Mouse (Mus musculus) liver, adult 2 months (tissue): ENCODE measurements around the gene Wdr60. TPM values are rescaled to one million over a fixed set of nuclear protein-coding genes. Genes with fewer than 3 reads are reported as not detected.

ENCODE experiments used
- DNase-seq: peaks from one replicate; pipeline ENCODE4 v3.0.0-alpha.2; 2011; ENCODE audit warnings: low read depth, low spot score; ENCODE audit errors: extremely low read depth
- H3K27ac ChIP-seq: fragments of 200-500 bp; replicated peaks from 2 replicates; pipeline ENCODE4 v1.5.1; 2012; ENCODE audit warnings: low read depth, mild to moderate bottlenecking, control low read depth, inconsistent platforms, low read length; ENCODE audit not compliant: insufficient read depth
- H3K27me3 ChIP-seq: fragments of 200-500 bp; 2 replicates; pipeline ENCODE4 v1.6.1; 2012; ENCODE audit warnings: mild to moderate bottlenecking, moderate library complexity, low read length, inconsistent platforms; ENCODE audit not compliant: control insufficient read depth, insufficient read depth
- H3K36me3 ChIP-seq: fragments of 200-500 bp; 2 replicates; pipeline ENCODE4 v1.6.1; 2012; ENCODE audit warnings: low read length, inconsistent platforms; ENCODE audit not compliant: control insufficient read depth, insufficient read depth
- H3K4me1 ChIP-seq: fragments of 200-500 bp; 2 replicates; pipeline ENCODE4 v1.6.1; 2011; ENCODE audit warnings: low read length; ENCODE audit not compliant: control insufficient read depth, insufficient read depth
- H3K4me3 ChIP-seq: fragments of 200-500 bp; 2 replicates; pipeline ENCODE4 v1.5.1; 2011; ENCODE audit warnings: low read depth, mild to moderate bottlenecking, control low read depth, low read length, moderate library complexity; ENCODE audit not compliant: insufficient read depth
- H3K79me2 ChIP-seq: fragments of 200-500 bp; 2 replicates; pipeline ENCODE4 v1.6.1; 2012; ENCODE audit warnings: inconsistent platforms, mild to moderate bottlenecking, low read length, moderate library complexity; ENCODE audit not compliant: control insufficient read depth, insufficient read depth
- H3K9ac ChIP-seq: fragments of 200-500 bp; 2 replicates; pipeline ENCODE4 v1.6.1; 2012; ENCODE audit warnings: low read depth, mild to moderate bottlenecking, control low read depth, inconsistent platforms, low read length
- CTCF ChIP-seq: fragments of 200-500 bp; IDR thresholded peaks from 2 replicates; pipeline ENCODE4 v1.5.1; 2011; ENCODE audit warnings: low read depth, low read length, control low read depth
- POLR2A ChIP-seq: fragments of 200-500 bp; IDR thresholded peaks from 2 replicates; pipeline ENCODE4 v1.6.1; 2011; ENCODE audit warnings: low read length, control low read depth; ENCODE audit not compliant: insufficient read depth; ENCODE audit errors: extremely low read depth
- WGBS: fragments of 180-500 bp; shearing (Covaris S2); methylation state at CpG from one replicate; pipeline ENCODE4 v1.1.7; 2018; 5-methylcytosine and 5-hydroxymethylcytosine counted together
- polyA plus RNA-seq: library from polyadenylated mRNA; depleted of rRNA; stranded (reverse); fragments of >200 nt; gene quantifications from 2 replicates; pipeline ENCODE4 v1.2.3, GENCODE M21; 2012
- total RNA-seq: library from RNA; depleted of rRNA; stranded (reverse); fragments of >200 nt; gene quantifications from 2 replicates; pipeline ENCODE4 v1.2.3, GENCODE M21; 2014

Wdr60 gene
- total and polyA plus RNA-seq, 2 experiments, result 1.8 to 3.6 TPM

- Histone ChIP-seq H3K27ac (no peak overlapping the region), H3K4me3 (no peak overlapping the region), H3K79me2 (no peaks in the 10 kb centered on the region), H3K27me3 (no peaks in the 10 kb centered on the region), H3K4me1 (no peaks in the 10 kb centered on the region), H3K36me3 (no peaks in the 10 kb centered on the region), H3K9ac (no peak overlapping the region)
- DNase-seq, result no peak
- TF ChIP-seq CTCF (no peak), POLR2A (no peak)
- 62% methylated on average over 5 of the region's 5 CpGs for WGBS
Measured at GRCm38 (mm10) chr12:116269450-116269849, 6.6 kb upstream of the Wdr60 start.

- Histone ChIP-seq H3K79me2 (no peaks in the 10 kb centered on the region), H3K27ac (no peak overlapping the region), H3K9ac (no peak overlapping the region), H3K4me3 (no peak overlapping the region), H3K4me1 (peaks cover 1% of the 10 kb centered on the region; the same call in 1 of the 2 replicates), H3K27me3 (no peaks in the 10 kb centered on the region), H3K36me3 (no peaks in the 10 kb centered on the region)
- TF ChIP-seq CTCF, result no peak
- TF ChIP-seq POLR2A, result no peak
- no peak for DNase-seq
- 88% methylated on average over 2 of the region's 2 CpGs for WGBS
Measured at GRCm38 (mm10) chr12:116265275-116265674, 2.5 kb upstream of the Wdr60 start.

- no peaks in the 10 kb centered on the region for H3K79me2 ChIP-seq
- TF ChIP-seq POLR2A, result no peak
- TF ChIP-seq CTCF, result no peak
- peaks cover 1% of the 10 kb centered on the region; the same call in 1 of the 2 replicates for H3K4me1 ChIP-seq
- H3K4me3 ChIP-seq, result no peak overlapping the region
- no peak overlapping the region for H3K9ac ChIP-seq
- no peaks in the 10 kb centered on the region for H3K36me3 ChIP-seq
- H3K27ac ChIP-seq, result no peak overlapping the region
- no peaks in the 10 kb centered on the region for H3K27me3 ChIP-seq
- 89% methylated on average over 2 of the region's 2 CpGs for WGBS
- DNase-seq, result no peak
Measured at GRCm38 (mm10) chr12:116264756-116265155, 1.9 kb upstream of the Wdr60 start.

GRCm38 (mm10) chr12:116258321-116258720 is 4.5 kb downstream of the Wdr60 start:
- Histone ChIP-seq H3K9ac (no peak overlapping the region), H3K4me3 (no peak overlapping the region), H3K79me2 (peaks cover 4% of the 10 kb centered on the region; the same call in 1 of the 2 replicates), H3K27me3 (no peaks in the 10 kb centered on the region), H3K4me1 (peaks cover 1% of the 10 kb centered on the region; the same call in 1 of the 2 replicates), H3K27ac (no peak overlapping the region), H3K36me3 (no peaks in the 10 kb centered on the region)
- WGBS, result 95% methylated on average over 2 of the region's 2 CpGs
- TF ChIP-seq CTCF, result no peak
- TF ChIP-seq POLR2A, result no peak
- DNase-seq, result no peak

- H3K9ac ChIP-seq, result no peak overlapping the region
- TF ChIP-seq POLR2A, result no peak
- TF ChIP-seq CTCF, result no peak
- H3K36me3 ChIP-seq, result peaks cover 3% of the 10 kb centered on the region; the same call in 1 of the 2 replicates
- H3K79me2 ChIP-seq, result peaks cover 4% of the 10 kb centered on the region; the same call in 1 of the 2 replicates
- H3K27me3 ChIP-seq, result no peaks in the 10 kb centered on the region
- H3K27ac ChIP-seq, result no peak overlapping the region
- no peak for DNase-seq
- no peak overlapping the region for H3K4me3 ChIP-seq
- 88% methylated on average over 11 of the region's 11 CpGs for WGBS
- H3K4me1 ChIP-seq, result no peaks in the 10 kb centered on the region
Measured at GRCm38 (mm10) chr12:116255636-116256035, 7.2 kb downstream of the Wdr60 start.

- H3K4me3 ChIP-seq, result no peak overlapping the region
Measured at GRCm38 (mm10) chr12:116254652-116255051, 8.2 kb downstream of the Wdr60 start.

More at GRCm38 (mm10) chr12:116254652-116255051, 8.2 kb downstream of the Wdr60 start:
- H3K79me2 ChIP-seq, result peaks cover 4% of the 10 kb centered on the region; the same call in 1 of the 2 replicates
- WGBS, result 74% methylated on average over 8 of the region's 8 CpGs
- no peak for TF ChIP-seq POLR2A
- TF ChIP-seq CTCF, result no peak
- peaks cover 3% of the 10 kb centered on the region; the same call in 1 of the 2 replicates for H3K36me3 ChIP-seq
- no peaks in the 10 kb centered on the region for H3K27me3 ChIP-seq
- H3K9ac ChIP-seq, result no peak overlapping the region
- no peaks in the 10 kb centered on the region for H3K4me1 ChIP-seq
- DNase-seq, result no peak
- no peak overlapping the region for H3K27ac ChIP-seq
